Mouse (Mus musculus): ENCODE data around the gene Slc9a1. TPM values are rescaled to one million over a fixed set of nuclear protein-coding genes. Genes with fewer than 3 reads are reported as not detected.

Slc9a1 gene
- polyA plus RNA-seq (2012; rRNA removed): 55.8 and 58.3 TPM in 2 replicates

DNA sequence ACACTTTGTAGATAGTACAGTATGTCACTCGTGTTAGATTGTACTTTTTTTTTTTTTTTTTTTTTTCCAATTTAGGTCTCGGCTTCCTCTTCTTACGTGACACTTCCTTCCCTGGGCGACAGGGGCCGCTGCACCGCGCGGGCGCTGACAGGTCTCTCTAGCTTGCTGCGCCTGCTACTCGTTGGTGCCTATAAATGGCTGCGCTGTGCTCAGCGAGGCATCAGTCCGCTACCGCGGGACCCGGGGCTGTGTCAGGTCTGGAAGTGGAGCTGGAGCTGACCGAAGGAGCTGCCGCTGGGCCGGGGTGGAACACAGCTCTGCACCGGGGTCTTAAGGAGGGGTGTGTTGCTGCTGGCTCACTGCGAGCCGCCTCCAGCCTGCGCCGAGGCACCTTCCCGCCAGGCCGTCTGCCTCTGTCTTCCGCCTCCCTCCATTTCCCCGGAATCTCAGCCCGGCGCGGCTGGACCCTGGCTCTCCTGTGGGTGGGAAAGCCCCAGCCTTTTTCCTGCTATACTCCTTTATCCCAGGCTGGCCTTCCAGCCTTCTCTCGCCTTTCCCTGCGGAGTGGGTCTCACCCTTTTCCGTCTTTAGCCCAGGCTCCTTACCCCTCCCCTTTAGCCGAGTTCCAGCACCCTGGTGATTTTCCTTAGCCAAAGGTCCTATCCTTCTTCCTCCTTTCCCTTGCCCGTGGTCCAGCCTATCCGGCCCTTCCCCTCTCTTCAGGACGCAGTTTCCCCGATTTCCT, at the start of gene Slc9a1:
Gene Slc9a1, plus strand, starts transcription at position 154 of the 745 bp plus-strand sequence.

DNA sequence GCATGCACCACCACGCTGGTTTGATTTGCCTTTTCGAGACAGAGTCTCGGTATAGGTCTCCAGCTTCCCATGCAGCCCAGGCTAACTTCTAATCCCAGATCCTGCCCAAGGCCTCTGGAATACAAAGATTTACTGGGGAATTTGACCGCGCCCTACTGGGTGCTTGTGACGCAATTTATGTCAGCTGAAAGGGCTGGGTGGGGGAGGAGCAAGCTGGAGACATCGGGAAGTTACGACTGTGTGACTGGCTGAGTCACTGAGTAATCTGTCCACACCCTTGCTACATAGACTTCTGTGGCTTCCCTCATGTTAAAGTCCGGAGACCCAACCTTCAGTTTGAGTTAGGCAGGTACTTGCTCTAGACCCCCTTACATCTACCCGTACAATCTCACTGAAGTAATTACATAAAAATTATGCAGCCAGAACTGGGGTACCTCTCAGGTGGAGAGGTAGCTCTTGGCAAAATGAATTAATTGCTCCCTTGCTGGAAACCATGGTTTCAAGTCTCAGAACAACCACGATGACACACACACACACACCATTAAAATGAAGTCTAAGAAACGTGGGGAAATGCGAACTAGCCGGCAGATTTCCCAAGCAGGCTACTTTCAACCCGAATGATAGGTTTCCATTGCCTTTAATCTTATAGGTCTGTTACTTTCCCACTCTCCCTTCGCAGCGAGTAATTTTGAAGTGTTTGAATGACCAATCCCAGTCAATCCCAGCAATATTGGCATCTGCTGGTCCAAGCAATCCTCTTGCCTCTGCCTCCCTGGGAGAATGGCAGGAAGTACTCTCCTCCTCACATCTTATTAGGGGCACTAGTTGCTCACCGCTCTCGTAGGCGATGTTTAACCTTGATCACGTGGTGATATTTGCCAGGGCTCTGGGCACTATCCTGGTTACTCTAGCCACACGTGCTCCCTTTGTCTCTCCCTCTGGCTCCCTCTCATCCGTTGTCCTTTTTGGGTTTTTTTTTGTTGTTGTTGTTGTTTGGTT, 15.8 kb upstream of the Slc9a1 start, which contains the start of gene Wdtc1:
Gene Wdtc1, minus strand, starts transcription at position 115 of the 999 bp plus-strand sequence.

Other genes starting within 250 kb of the Slc9a1 start
- gene Wasf2, start 239.2 kb upstream of the Slc9a1 start, polyA plus RNA-seq (2012; rRNA removed): 60.3 and 80.2 TPM in 2 replicates
- gene Cd164l2, start 157.6 kb upstream of the Slc9a1 start, polyA plus RNA-seq (2012; rRNA removed): 16.8 and 26.0 TPM in 2 replicates
- gene Gpr3, start 157.2 kb upstream of the Slc9a1 start, polyA plus RNA-seq (2012; rRNA removed): 8.7 and 10.4 TPM in 2 replicates
- 18.8 and 19.6 TPM in 2 replicates for gene Map3k6, start 128.9 kb upstream of the Slc9a1 start, polyA plus RNA-seq (2012; rRNA removed)
- gene Sytl1, start 106.6 kb upstream of the Slc9a1 start, polyA plus RNA-seq (2012; rRNA removed): 12.0 and 13.7 TPM in 2 replicates
- gene Tmem222, start 91.9 kb upstream of the Slc9a1 start, polyA plus RNA-seq (2012; rRNA removed): 93.5 and 104 TPM in 2 replicates
- 62.7 and 68.1 TPM in 2 replicates for gene Wdtc1, start 16.2 kb upstream of the Slc9a1 start, polyA plus RNA-seq (2012; rRNA removed)
- gene Tent5b, start 110.4 kb downstream of the Slc9a1 start, polyA plus RNA-seq (2012; rRNA removed): 15.6 and 17.0 TPM in 2 replicates
- 2.5 and 3.1 TPM in 2 replicates for gene Trnp1, start 128.8 kb downstream of the Slc9a1 start, polyA plus RNA-seq (2012; rRNA removed)
- gene Kdf1, start 149.3 kb downstream of the Slc9a1 start, polyA plus RNA-seq (2012; rRNA removed): 10.6 and 11.2 TPM in 2 replicates
- 51.6 and 78.1 TPM in 2 replicates for gene Nudc, start 176.3 kb downstream of the Slc9a1 start, polyA plus RNA-seq (2012; rRNA removed)
- gene Nr0b2, start 183.7 kb downstream of the Slc9a1 start, polyA plus RNA-seq (2012; rRNA removed): 12.8 and 13.7 TPM in 2 replicates
- 6.7 and 7.2 TPM in 2 replicates for gene Gpatch3, start 205.0 kb downstream of the Slc9a1 start, polyA plus RNA-seq (2012; rRNA removed)
- gene Gpn2, start 214.7 kb downstream of the Slc9a1 start, polyA plus RNA-seq (2012; rRNA removed): 87.1 and 91.4 TPM in 2 replicates
- gene Sfn, start 232.5 kb downstream of the Slc9a1 start, polyA plus RNA-seq (2012; rRNA removed): 12.4 and 13.8 TPM in 2 replicates